Mouse (Mus musculus) kidney, postnatal 36 days (tissue): ENCODE measurements around the gene Prr3.
"Not testable (repeated sequence)": the region's sequence is repeated elsewhere in the genome, so short reads cannot be mapped to it uniquely, and the experiment has no call there.

Experiments
- DNase-seq, 2 experiments: peaks; one replicate each; pipeline ENCODE4 v3.0.0; 2021 to 2022; ENCODE audit warnings: mixed read lengths in 2 of 2

The Prr3 gene

GRCm38 (mm10) chr17:35937700-35938348 lies 42.2 kb downstream of the Prr3 start:
- peak; percentile 51 to 68 for DNase-seq

GRCm38 (mm10) chr17:35935763-35936162 lies 44.3 kb downstream of the Prr3 start:
- DNase-seq = not testable (repeated sequence)

- no peak for DNase-seq
Measured at GRCm38 (mm10) chr17:35932608-35933007, 47.4 kb downstream of the Prr3 start.

- no peak for DNase-seq
Measured at GRCm38 (mm10) chr17:35930627-35931026, 49.4 kb downstream of the Prr3 start.

GRCm38 (mm10) chr17:35929534-35929933 lies 50.5 kb downstream of the Prr3 start:
- no peak for DNase-seq

- no peak for DNase-seq
Measured at GRCm38 (mm10) chr17:35927471-35927870, 52.6 kb downstream of the Prr3 start.

- DNase-seq = peak in 1 of 2 experiments; percentile 57
Measured at GRCm38 (mm10) chr17:35923281-35923680, 56.8 kb downstream of the Prr3 start.

GRCm38 (mm10) chr17:35922566-35922965 lies 57.5 kb downstream of the Prr3 start:
- DNase-seq = peak; percentile 33 to 56
